Mouse (Mus musculus) myocyte (in vitro differentiated cells): ENCODE data around the gene Ndufaf3. TPM values are rescaled to one million over a fixed set of nuclear protein-coding genes. Genes with fewer than 3 reads are reported as not detected.
A peak's percentile ranks its signal among the peaks of the same experiment; 100 is the strongest.

ENCODE experiments used
- H3K27me3 ChIP-seq: one replicate; pipeline ENCODE4 v1.6.1; 2011; ENCODE audit not compliant: control insufficient read depth, insufficient read depth, insufficient read length
- H3K36me3 ChIP-seq: one replicate; pipeline ENCODE4 v1.6.1; 2011; ENCODE audit not compliant: control insufficient read depth, insufficient read depth
- H3K4me2 ChIP-seq: one replicate; pipeline ENCODE4 v1.6.1; 2011; ENCODE audit warnings: low read depth, control low read depth
- H3K4me3 ChIP-seq: one replicate; pipeline ENCODE4 v1.5.1; 2011; ENCODE audit warnings: mild to moderate bottlenecking, control low read depth, moderate library complexity
- H3K79me2 ChIP-seq: one replicate; pipeline ENCODE4 v1.6.1; 2011; ENCODE audit not compliant: control insufficient read depth, insufficient read depth
- H3ac ChIP-seq: one replicate; pipeline ENCODE4 v1.6.1; 2011; ENCODE audit not compliant: control insufficient read depth, insufficient read length
- CEBPB ChIP-seq: IDR thresholded peaks from 2 replicates; pipeline ENCODE4 v1.6.1; 2011; ENCODE audit warnings: mild to moderate bottlenecking, moderate library complexity; ENCODE audit not compliant: poor library complexity, insufficient read depth, severe bottlenecking
- E2F4 ChIP-seq: IDR thresholded peaks from one replicate; pipeline ENCODE4 v1.6.1; 2011; ENCODE audit warnings: mild to moderate bottlenecking, control low read depth, moderate library complexity; ENCODE audit not compliant: insufficient read depth
- MAX ChIP-seq: IDR thresholded peaks from one replicate; pipeline ENCODE4 v1.6.1; 2011; ENCODE audit warnings: low read depth, mild to moderate bottlenecking, control low read depth
- MYOD1 ChIP-seq, 3 experiments: IDR thresholded peaks; one replicate each; pipeline ENCODE4 v1.6.1; 2011; ENCODE audit warnings: control low read depth in 2 of 3, low read depth in 2 of 3, mild to moderate bottlenecking in 2 of 3, moderate library complexity in 1 of 3; ENCODE audit not compliant: insufficient read length in 2 of 3, control insufficient read depth in 1 of 3
- MYOG ChIP-seq, 3 experiments: IDR thresholded peaks; one replicate each; pipeline ENCODE4 v1.6.1; 2011; ENCODE audit warnings: control low read depth in 2 of 3, low read depth in 2 of 3, mild to moderate bottlenecking in 2 of 3; ENCODE audit not compliant: insufficient read length in 2 of 3, control insufficient read depth in 1 of 3, insufficient read depth in 1 of 3
- POLR2A ChIP-seq: IDR thresholded peaks from one replicate; pipeline ENCODE4 v1.6.1; 2011; ENCODE audit warnings: low read depth, mild to moderate bottlenecking, control low read depth, moderate library complexity; ENCODE audit not compliant: insufficient read length
- POLR2AphosphoS2 ChIP-seq: IDR thresholded peaks from one replicate; pipeline ENCODE4 v1.6.1; 2011; ENCODE audit warnings: low read depth, control low read depth; ENCODE audit not compliant: insufficient read length
- REST ChIP-seq: IDR thresholded peaks from one replicate; pipeline ENCODE4 v1.6.1; 2011; ENCODE audit warnings: mild to moderate bottlenecking, control low read depth, moderate library complexity; ENCODE audit not compliant: insufficient read depth, insufficient read length
- SRF ChIP-seq: IDR thresholded peaks from one replicate; pipeline ENCODE4 v1.6.1; 2011; ENCODE audit warnings: low read depth; ENCODE audit not compliant: control insufficient read depth, insufficient read length
- TCF12 ChIP-seq: IDR thresholded peaks from one replicate; pipeline ENCODE4 v1.6.1; 2011; ENCODE audit warnings: mild to moderate bottlenecking, control low read depth; ENCODE audit not compliant: poor library complexity, insufficient read depth, severe bottlenecking
- TCF3 ChIP-seq: IDR thresholded peaks from one replicate; pipeline ENCODE4 v1.6.1; 2011; ENCODE audit warnings: low read depth, control low read depth; ENCODE audit not compliant: insufficient read length
- USF1 ChIP-seq: IDR thresholded peaks from one replicate; pipeline ENCODE4 v1.6.1; 2011; ENCODE audit warnings: low read depth, mild to moderate bottlenecking, control low read depth, moderate library complexity
- polyA plus RNA-seq: library from polyadenylated mRNA; unstranded; fragments of >200 nt; fragmentation: generic; extraction: Trizol; gene quantifications from one replicate; pipeline ENCODE4 v1.2.1, GENCODE M21; 2012; ENCODE audit warnings: missing spikeins

Gene Ndufaf3
- polyA plus RNA-seq, 1 experiment: 25.8 TPM

- Histone ChIP-seq H3K4me3 (peak overlapping the region; percentile 82), H3K36me3 (no peaks in the 10 kb centered on the region), H3K79me2 (peaks cover 3% of the 10 kb centered on the region), H3K27me3 (no peaks in the 10 kb centered on the region), H3K4me2 (peak overlapping the region; percentile 93), H3ac (no peak overlapping the region)
- TF ChIP-seq MYOG (IDR thresholded peaks at IDR 0.05; ENCODE audit: control insufficient read depth in 1 of 3, insufficient read depth in 1 of 3, insufficient read length in 2 of 3, low read depth in 2 of 3): peak in 2 of 3 experiments; percentile 8 to 52
- TF ChIP-seq REST: no peak
- peak in 1 of 3 experiments; percentile 26 for TF ChIP-seq MYOD1 (IDR thresholded peaks at IDR 0.05; ENCODE audit: control insufficient read depth in 1 of 3, insufficient read length in 2 of 3, low read depth in 2 of 3)
Observed at GRCm38 (mm10) chr9:108577025-108577424, 9.8 kb upstream of the Ndufaf3 start.

GRCm38 (mm10) chr9:108575321-108576297 lies 8.4 kb upstream of the Ndufaf3 start:
- no peak for TF ChIP-seq CEBPB
- no peak for TF ChIP-seq TCF3
- TF ChIP-seq TCF12: no peak
- TF ChIP-seq REST: no peak
- TF ChIP-seq POLR2A: no peak
- TF ChIP-seq MAX: no peak
- TF ChIP-seq E2F4: no peak
- H3K79me2 ChIP-seq: peaks cover 3% of the 10 kb centered on the region
- no peak overlapping the region for H3ac ChIP-seq
- H3K4me2 ChIP-seq: no peak overlapping the region
- H3K27me3 ChIP-seq: no peaks in the 10 kb centered on the region
- H3K36me3 ChIP-seq: peaks cover 8% of the 10 kb centered on the region
- H3K4me3 ChIP-seq: no peak overlapping the region

GRCm38 (mm10) chr9:108574921-108575320 lies 7.7 kb upstream of the Ndufaf3 start:
- no peak for TF ChIP-seq MYOD1 (IDR thresholded peaks at IDR 0.05; ENCODE audit: control insufficient read depth in 1 of 3, insufficient read length in 2 of 3, low read depth in 2 of 3)
- TF ChIP-seq USF1: no peak
- TF ChIP-seq POLR2AphosphoS2: no peak
- TF ChIP-seq TCF3: no peak
- no peak for TF ChIP-seq E2F4
- TF ChIP-seq MYOG (IDR thresholded peaks at IDR 0.05; ENCODE audit: control insufficient read depth in 1 of 3, insufficient read depth in 1 of 3, insufficient read length in 2 of 3, low read depth in 2 of 3): no peak
- TF ChIP-seq MAX: no peak
- no peak for TF ChIP-seq REST
- no peak for TF ChIP-seq CEBPB
- no peak for TF ChIP-seq TCF12
- TF ChIP-seq SRF: no peak
- no peak for TF ChIP-seq POLR2A
- Histone ChIP-seq H3K36me3 (peaks cover 8% of the 10 kb centered on the region), H3K79me2 (peaks cover 3% of the 10 kb centered on the region), H3ac (no peak overlapping the region), H3K4me3 (no peak overlapping the region), H3K4me2 (no peak overlapping the region), H3K27me3 (no peaks in the 10 kb centered on the region)

- H3K27me3 ChIP-seq: no peaks in the 10 kb centered on the region
- H3ac ChIP-seq: no peak overlapping the region
- H3K79me2 ChIP-seq: peaks cover 3% of the 10 kb centered on the region
- H3K4me2 ChIP-seq: no peak overlapping the region
- TF ChIP-seq TCF12 (no peak), MYOG (IDR thresholded peaks at IDR 0.05; ENCODE audit: control insufficient read depth in 1 of 3, insufficient read depth in 1 of 3, insufficient read length in 2 of 3, low read depth in 2 of 3) (no peak), CEBPB (no peak), MYOD1 (IDR thresholded peaks at IDR 0.05; ENCODE audit: control insufficient read depth in 1 of 3, insufficient read length in 2 of 3, low read depth in 2 of 3) (no peak), E2F4 (no peak), TCF3 (no peak), SRF (no peak), USF1 (no peak), POLR2AphosphoS2 (no peak), POLR2A (no peak), REST (no peak), MAX (no peak)
- no peak overlapping the region for H3K4me3 ChIP-seq
- peaks cover 8% of the 10 kb centered on the region for H3K36me3 ChIP-seq
Observed at GRCm38 (mm10) chr9:108573774-108574690, 6.8 kb upstream of the Ndufaf3 start.
